Mouse (Mus musculus) heart, embryonic 12.5 days (tissue): Measurements from ENCODE around the gene Cfl1. TPM values are rescaled to one million over a fixed set of nuclear protein-coding genes. Genes with fewer than 3 reads are reported as not detected.

ENCODE experiments used
- ATAC-seq: fragments of 200-750 bp; cut with Nextera tagmentation; 2 replicates; pipeline ENCODE4 v1.8.0; 2017; ENCODE audit warnings: moderate TSS enrichment, moderate library complexity; ENCODE audit not compliant: insufficient number of reproducible peaks, low FRiP score
- H3K27ac ChIP-seq: fragments of 300-500 bp; sonication (generic); 2 replicates; pipeline ENCODE4 v1.5.1; 2016; ENCODE audit warnings: mild to moderate bottlenecking, moderate library complexity; ENCODE audit not compliant: poor library complexity, severe bottlenecking
- H3K27me3 ChIP-seq: fragments of 300-500 bp; sonication (generic); replicated peaks from 2 replicates; pipeline ENCODE4 v1.6.1; 2016; ENCODE audit warnings: mild to moderate bottlenecking, moderate library complexity
- H3K36me3 ChIP-seq: fragments of 300-500 bp; sonication (generic); 2 replicates; pipeline ENCODE4 v1.6.1; 2016; ENCODE audit warnings: mild to moderate bottlenecking, moderate library complexity
- H3K4me1 ChIP-seq: fragments of 300-500 bp; sonication (generic); replicated peaks from 2 replicates; pipeline ENCODE4 v1.6.1; 2016; ENCODE audit warnings: mild to moderate bottlenecking
- H3K4me2 ChIP-seq: fragments of 300-500 bp; sonication (generic); 2 replicates; pipeline ENCODE4 v1.6.1; 2016; ENCODE audit warnings: mild to moderate bottlenecking, moderate library complexity
- H3K4me3 ChIP-seq: fragments of 300-500 bp; sonication (generic); 2 replicates; pipeline ENCODE4 v1.5.1; 2016; ENCODE audit warnings: mild to moderate bottlenecking
- H3K9ac ChIP-seq: fragments of 300-500 bp; sonication (generic); 2 replicates; pipeline ENCODE4 v1.6.1; 2016; ENCODE audit warnings: mild to moderate bottlenecking, moderate library complexity
- H3K9me3 ChIP-seq: fragments of 300-500 bp; sonication (generic); replicated peaks from 2 replicates; pipeline ENCODE4 v1.6.1; 2016; ENCODE audit warnings: mild to moderate bottlenecking, moderate library complexity
- WGBS: fragments of 180-500 bp; shearing (Covaris S2); methylation state at CpG from one replicate; pipeline ENCODE4 v1.1.7; 2016; 5-methylcytosine and 5-hydroxymethylcytosine counted together
- polyA plus RNA-seq: library from polyadenylated mRNA; unstranded; fragments of >200 nt; fragmentation: Nextera tagmentation; extraction: Ambion mirVana; gene quantifications from 2 replicates; pipeline ENCODE4 v1.2.1, GENCODE M21; 2016

Gene Cfl1
- polyA plus RNA-seq, 1 experiment from 2014 or later = 1,913 TPM

DNA sequence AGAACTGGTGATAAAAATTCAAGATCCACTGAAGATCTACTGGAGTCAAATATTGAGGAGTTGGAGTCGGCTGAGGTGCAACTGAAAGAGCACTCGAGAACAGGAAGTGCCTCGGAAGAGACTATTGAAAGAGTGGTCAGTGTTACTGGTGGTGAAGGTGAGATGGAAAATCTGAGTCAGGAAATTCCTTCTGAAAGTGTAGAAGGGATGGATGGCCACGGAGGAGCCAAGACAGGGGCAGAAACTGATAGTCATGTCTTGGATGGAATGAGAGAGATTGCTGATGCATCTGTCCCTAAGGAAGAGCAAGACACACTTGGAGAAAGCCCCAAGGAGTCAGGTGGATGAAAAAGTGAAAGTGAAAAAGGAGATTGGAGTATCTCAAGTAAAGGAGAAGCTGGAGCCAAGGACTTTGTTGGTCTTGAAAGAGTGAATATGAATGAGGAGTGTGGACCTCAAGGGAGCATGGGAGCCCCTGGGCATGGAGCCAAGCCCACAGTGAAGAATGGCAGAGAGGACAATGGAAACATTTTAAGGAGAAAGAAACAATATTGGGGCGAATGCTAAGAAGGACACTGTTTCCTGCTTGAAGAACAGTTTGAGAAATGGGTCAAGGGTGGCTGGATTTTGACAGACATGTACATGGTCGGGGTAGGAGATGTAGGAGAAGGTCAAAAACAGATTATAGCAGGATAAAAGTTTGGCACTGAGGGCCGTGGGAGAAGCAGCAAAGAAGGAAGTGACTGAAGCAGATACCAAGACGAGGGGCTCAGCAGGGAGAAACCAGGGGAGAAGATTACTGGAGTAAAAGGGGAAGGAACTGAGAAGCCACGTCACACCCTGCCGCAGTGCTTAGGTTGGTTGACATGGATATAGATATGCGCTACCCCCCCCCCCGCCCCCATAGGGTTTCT, 22.1 kb downstream of the Cfl1 start:
- Histone ChIP-seq H3K27me3 (no peaks in the 10 kb centered on the region), H3K9ac (no peak overlapping the region), H3K9me3 (0 out of 2 replicates have a peak, but pooled peaks cover 2% of the 10 kb centered on the region), H3K4me3 (no peak overlapping the region), H3K36me3 (peaks cover 2% of the 10 kb centered on the region; the same call in 1 of the 2 replicates), H3K4me2 (peak overlapping the region; percentile 74; the same call in 1 of the 2 replicates), H3K27ac (0 out of 2 replicates have a peak overlapping the region, but pooled peaks have one; percentile 2), H3K4me1 (peaks cover 29% of the 10 kb centered on the region)
- ATAC-seq = no peak
- WGBS = 66% methylated on average over 12 of the region's 12 CpGs

- Histone ChIP-seq H3K4me2 (no peak overlapping the region), H3K9ac (no peak overlapping the region), H3K4me3 (no peak overlapping the region), H3K4me1 (peaks cover 29% of the 10 kb centered on the region), H3K36me3 (peaks cover 2% of the 10 kb centered on the region; the same call in 1 of the 2 replicates), H3K9me3 (0 out of 2 replicates have a peak, but pooled peaks cover 2% of the 10 kb centered on the region), H3K27ac (0 out of 2 replicates have a peak overlapping the region, but pooled peaks have one; percentile 2), H3K27me3 (no peaks in the 10 kb centered on the region)
- WGBS = 78% methylated on average over 3 of the region's 3 CpGs
- no peak for ATAC-seq
Observed at GRCm38 (mm10) chr19:5513005-5513349, 22.7 kb downstream of the Cfl1 start.

DNA sequence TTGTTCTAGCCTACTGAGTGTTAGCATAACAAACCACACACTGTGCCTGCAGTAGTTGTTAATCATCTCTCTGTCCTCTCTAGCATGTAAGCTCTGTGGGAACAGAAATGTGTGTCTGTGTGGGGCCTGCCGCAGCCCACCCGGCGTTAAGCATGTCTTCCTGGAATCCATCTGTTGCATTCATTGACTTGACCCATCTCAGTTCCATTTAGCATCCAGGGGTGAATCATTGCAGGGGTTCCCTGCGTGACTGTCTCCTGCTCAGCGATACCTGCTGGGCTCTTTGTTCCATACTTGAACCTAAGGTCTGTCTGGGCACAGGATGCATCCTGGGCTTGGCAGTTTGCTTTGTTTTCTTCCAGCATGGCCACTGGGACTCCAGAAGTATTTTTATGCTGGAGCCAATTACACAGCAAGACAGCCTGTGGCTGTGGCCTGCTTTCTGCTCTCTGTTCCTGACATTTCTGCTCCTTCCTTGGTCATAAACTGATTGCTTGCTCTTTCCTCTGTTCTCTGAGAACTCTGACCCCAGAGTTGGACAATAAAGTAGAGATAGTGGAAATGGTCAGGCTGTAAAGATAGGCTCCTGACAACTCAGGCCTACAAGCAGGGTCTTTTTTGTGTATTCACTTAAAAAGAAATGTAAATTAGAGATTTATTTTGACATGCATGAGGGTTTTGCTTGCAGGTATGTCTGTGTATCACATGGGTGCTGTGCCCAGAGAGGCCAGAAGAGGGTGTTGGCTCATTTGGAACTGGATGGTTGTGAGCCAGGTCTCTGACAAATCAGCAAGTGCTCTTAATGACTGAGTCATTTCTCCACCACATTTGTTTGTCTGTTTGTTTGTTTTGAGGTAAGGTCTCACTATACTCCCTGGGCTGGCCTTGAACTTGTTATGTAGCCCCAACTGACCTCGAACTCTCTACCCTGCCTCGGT, 25.9 kb downstream of the Cfl1 start:
- Histone ChIP-seq H3K27me3 (no peaks in the 10 kb centered on the region), H3K9me3 (no peaks in the 10 kb centered on the region), H3K4me3 (no peak overlapping the region), H3K4me1 (peaks cover 16% of the 10 kb centered on the region), H3K4me2 (no peak overlapping the region), H3K9ac (no peak overlapping the region), H3K27ac (no peak overlapping the region), H3K36me3 (no peaks in the 10 kb centered on the region)
- WGBS = 81% methylated on average over 7 of the region's 7 CpGs
- no peak for ATAC-seq

GRCm38 (mm10) chr19:5516906-5517505, 26.8 kb downstream of the Cfl1 start:
- Histone ChIP-seq H3K4me3 (no peak overlapping the region), H3K27me3 (no peaks in the 10 kb centered on the region), H3K4me2 (no peak overlapping the region), H3K36me3 (no peaks in the 10 kb centered on the region), H3K9me3 (no peaks in the 10 kb centered on the region), H3K9ac (no peak overlapping the region), H3K4me1 (peaks cover 8% of the 10 kb centered on the region), H3K27ac (no peak overlapping the region)
- no peak for ATAC-seq
- whole genome bisulfite sequencing = 77% methylated on average over 8 of the region's 8 CpGs

DNA sequence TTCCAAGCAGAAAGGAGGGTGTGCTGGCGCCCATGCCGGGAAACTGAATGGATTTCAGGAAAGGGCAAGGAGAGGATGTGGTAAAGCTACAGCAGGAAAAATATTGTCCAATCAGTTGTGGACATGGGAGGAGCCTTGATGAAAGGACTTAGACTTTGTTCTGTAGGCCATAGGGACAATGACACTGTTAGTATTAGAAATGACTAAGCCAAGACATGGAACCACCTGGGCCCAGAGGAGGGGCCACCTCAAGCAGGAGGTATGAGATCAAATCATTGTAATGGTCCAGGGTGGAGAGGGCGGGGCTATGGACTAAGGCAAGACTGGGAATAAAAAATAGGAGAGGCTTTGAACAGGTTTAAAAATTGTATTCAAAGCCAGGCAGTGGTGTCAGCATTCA, 28.5 kb downstream of the Cfl1 start:
- Histone ChIP-seq H3K36me3 (no peaks in the 10 kb centered on the region), H3K4me3 (no peak overlapping the region), H3K4me2 (no peak overlapping the region), H3K9ac (no peak overlapping the region), H3K27ac (no peak overlapping the region), H3K27me3 (no peaks in the 10 kb centered on the region), H3K4me1 (no peaks in the 10 kb centered on the region), H3K9me3 (no peaks in the 10 kb centered on the region)
- WGBS = 81% methylated on average over 3 of the region's 3 CpGs
- no peak for ATAC-seq

DNA sequence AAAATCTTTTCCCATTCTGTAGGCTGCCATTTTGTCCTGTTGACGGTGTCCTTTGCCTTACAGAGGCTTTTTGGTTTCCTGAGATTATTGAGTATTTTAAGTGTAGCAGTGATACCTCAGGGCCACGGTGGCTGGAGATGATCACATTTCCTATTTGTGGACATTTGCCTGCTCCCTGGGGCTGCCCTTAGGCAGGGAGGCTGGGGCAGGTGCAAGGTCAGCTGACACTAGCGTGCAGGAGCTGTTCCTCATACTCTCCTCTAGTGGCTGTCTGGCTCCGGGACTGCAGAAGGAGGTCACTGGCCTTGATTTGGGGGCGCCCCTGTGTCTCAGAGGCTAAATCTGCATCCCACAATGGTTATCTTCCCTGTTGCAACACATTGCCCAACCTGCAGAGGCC, 34.9 kb downstream of the Cfl1 start:
- peaks cover 4% of the 10 kb centered on the region for H3K4me1 ChIP-seq
- no peak overlapping the region for H3K9ac ChIP-seq
- H3K4me2 ChIP-seq = no peak overlapping the region
- no peak for ATAC-seq
- 71% methylated on average over 5 of the region's 5 CpGs for WGBS
- H3K36me3 ChIP-seq = no peaks in the 10 kb centered on the region
- H3K27ac ChIP-seq = no peak overlapping the region
- H3K9me3 ChIP-seq = no peaks in the 10 kb centered on the region
- H3K27me3 ChIP-seq = peaks cover 2% of the 10 kb centered on the region
- H3K4me3 ChIP-seq = no peak overlapping the region

DNA sequence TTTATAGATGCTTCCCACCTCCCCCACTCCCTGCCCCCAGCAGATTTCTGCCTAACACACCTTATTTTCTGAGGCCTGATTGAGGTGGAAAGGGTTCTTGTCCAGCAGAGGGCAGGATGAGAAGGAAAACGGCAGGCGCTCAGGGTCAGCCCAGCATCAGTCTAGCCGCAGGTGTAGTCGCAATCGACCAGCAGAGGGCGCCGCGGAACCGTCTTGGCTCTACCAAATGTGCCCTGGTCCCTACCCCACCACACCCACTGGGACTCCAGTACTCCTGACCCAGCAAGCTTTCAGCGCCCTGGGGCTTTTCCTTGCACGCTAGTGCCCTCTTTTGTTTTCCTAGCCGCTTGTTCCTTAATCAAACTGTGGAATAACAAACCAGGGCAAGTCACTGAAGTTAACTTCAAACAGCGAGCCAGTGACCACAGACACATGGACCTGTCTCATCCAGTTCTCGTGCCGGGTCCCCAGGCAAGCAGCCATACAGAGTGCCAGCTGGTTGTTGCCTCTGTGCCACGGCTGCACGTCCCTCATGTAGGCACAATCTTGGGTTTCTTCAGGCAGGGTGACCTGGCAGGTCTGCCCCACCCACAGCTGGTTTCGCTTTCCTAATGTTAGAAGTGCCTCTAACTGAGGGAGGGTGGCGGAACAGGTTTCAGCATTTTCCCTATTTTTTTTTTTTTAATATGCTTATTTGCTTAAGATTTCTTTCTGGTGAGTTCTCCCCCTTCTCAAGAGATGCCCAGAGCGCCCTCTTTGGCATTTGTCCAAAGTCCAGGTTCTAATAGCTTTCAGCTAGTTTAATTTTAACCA, 39.3 kb downstream of the Cfl1 start:
- Histone ChIP-seq H3K4me2 (peak overlapping the region; percentile 53), H3K9ac (peak overlapping the region; percentile 51; the same call in 1 of the 2 replicates), H3K4me3 (peak overlapping the region; percentile 29; the same call in 1 of the 2 replicates), H3K36me3 (no peaks in the 10 kb centered on the region), H3K27me3 (peaks cover 28% of the 10 kb centered on the region), H3K27ac (no peak overlapping the region), H3K9me3 (no peaks in the 10 kb centered on the region), H3K4me1 (peaks cover 4% of the 10 kb centered on the region)
- WGBS = 18% methylated on average over 20 of the region's 20 CpGs
- peak; percentile 91 for ATAC-seq

- WGBS = 73% methylated on average over 7 of the region's 7 CpGs
- Histone ChIP-seq H3K4me3 (no peak overlapping the region; the same call in 1 of the 2 replicates), H3K4me2 (no peak overlapping the region)
Observed at GRCm38 (mm10) chr19:5530138-5530524, 39.9 kb downstream of the Cfl1 start.

GRCm38 (mm10) chr19:5532520-5532919, 42.3 kb downstream of the Cfl1 start:
- Histone ChIP-seq H3K27me3 (peaks cover 37% of the 10 kb centered on the region), H3K4me3 (no peak overlapping the region), H3K27ac (no peak overlapping the region), H3K9me3 (no peaks in the 10 kb centered on the region), H3K4me1 (peaks cover 4% of the 10 kb centered on the region), H3K36me3 (no peaks in the 10 kb centered on the region), H3K9ac (no peak overlapping the region), H3K4me2 (no peak overlapping the region)
- no peak for ATAC-seq
- WGBS = 59% methylated on average over 8 of the region's 8 CpGs

More at GRCm38 (mm10) chr19:5530138-5530524, 39.9 kb downstream of the Cfl1 start:
- Histone ChIP-seq H3K4me1 (peaks cover 4% of the 10 kb centered on the region), H3K27ac (no peak overlapping the region), H3K9ac (no peak overlapping the region), H3K36me3 (no peaks in the 10 kb centered on the region), H3K27me3 (peaks cover 28% of the 10 kb centered on the region), H3K9me3 (no peaks in the 10 kb centered on the region)
- ATAC-seq = no peak

- 64% methylated on average over 8 of the region's 8 CpGs for WGBS
- Histone ChIP-seq H3K9ac (no peak overlapping the region), H3K27me3 (peaks cover 22% of the 10 kb centered on the region), H3K4me1 (no peaks in the 10 kb centered on the region), H3K9me3 (no peaks in the 10 kb centered on the region), H3K4me2 (no peak overlapping the region), H3K4me3 (no peak overlapping the region), H3K36me3 (no peaks in the 10 kb centered on the region), H3K27ac (no peak overlapping the region)
- ATAC-seq = no peak
Observed at GRCm38 (mm10) chr19:5538786-5539185, 48.5 kb downstream of the Cfl1 start.
